Mouse (Mus musculus) forebrain, embryonic 10.5 days (tissue): Measurements from ENCODE around the gene Sema4a. TPM values are rescaled to one million over a fixed set of nuclear protein-coding genes. Genes with fewer than 3 reads are reported as not detected.
A peak's percentile ranks its signal among the peaks of the same experiment; 100 is the strongest.

Experiments used
- DNase-seq: peaks from one replicate; pipeline ENCODE4 v3.0.0-alpha.2; 2017; ENCODE audit warnings: low spot score; ENCODE audit errors: extremely low spot score
- H3K27ac ChIP-seq: fragments of 300-500 bp; sonication (generic); 2 replicates; pipeline ENCODE4 v1.5.1; 2016; ENCODE audit warnings: mild to moderate bottlenecking
- H3K27me3 ChIP-seq: fragments of 300-500 bp; sonication (generic); 2 replicates; pipeline ENCODE4 v1.6.1; 2016; ENCODE audit warnings: mild to moderate bottlenecking; ENCODE audit not compliant: poor library complexity, severe bottlenecking
- H3K36me3 ChIP-seq: fragments of 300-500 bp; sonication (generic); replicated peaks from 2 replicates; pipeline ENCODE4 v1.6.1; 2016; ENCODE audit warnings: mild to moderate bottlenecking, moderate library complexity
- H3K4me1 ChIP-seq: fragments of 300-500 bp; sonication (generic); 2 replicates; pipeline ENCODE4 v1.6.1; 2016
- H3K4me3 ChIP-seq: fragments of 300-500 bp; sonication (generic); 2 replicates; pipeline ENCODE4 v1.5.1; 2016; ENCODE audit warnings: mild to moderate bottlenecking, moderate library complexity
- H3K9me3 ChIP-seq: fragments of 300-500 bp; sonication (generic); 2 replicates; pipeline ENCODE4 v1.6.1; 2016; ENCODE audit warnings: mild to moderate bottlenecking, moderate library complexity
- WGBS: fragments of 180-500 bp; shearing (Covaris S2); methylation state at CpG from one replicate; pipeline ENCODE4 v1.1.7; 2016; 5-methylcytosine and 5-hydroxymethylcytosine counted together
- microRNA-seq: library from miRNA; unstranded; fragments of <30 nt; microRNA quantifications from one replicate; pipeline ENCODE4, GENCODE M21; 2017
- polyA plus RNA-seq: library from polyadenylated mRNA; unstranded; fragments of >200 nt; fragmentation: Nextera tagmentation; extraction: Ambion mirVana; gene quantifications from 2 replicates; pipeline ENCODE4 v1.2.1, GENCODE M21; 2016

The Sema4a gene
- polyA plus RNA-seq, 1 experiment from 2014 or later: 6.7 TPM

GRCm38 (mm10) chr3:88408953-88409352 is 52.0 kb downstream of the Sema4a start:
- Histone ChIP-seq H3K9me3 (no peaks in the 10 kb centered on the region; the same call in 1 of the 2 replicates), H3K36me3 (peaks cover 37% of the 10 kb centered on the region), H3K4me1 (peaks cover 37% of the 10 kb centered on the region), H3K27ac (peak overlapping the region; percentile 99), H3K4me3 (peak overlapping the region; percentile 83), H3K27me3 (no peaks in the 10 kb centered on the region)
- no peak for DNase-seq
- WGBS: 69% methylated on average over 5 of the region's 5 CpGs

GRCm38 (mm10) chr3:88407529-88407928 is 53.5 kb downstream of the Sema4a start:
- H3K4me3 ChIP-seq: no peak overlapping the region
- H3K36me3 ChIP-seq: peaks cover 37% of the 10 kb centered on the region
- H3K27ac ChIP-seq: no peak overlapping the region
- 61% methylated on average over 7 of the region's 7 CpGs for WGBS
- H3K27me3 ChIP-seq: no peaks in the 10 kb centered on the region
- H3K9me3 ChIP-seq: no peaks in the 10 kb centered on the region; the same call in 1 of the 2 replicates
- no peak for DNase-seq
- H3K4me1 ChIP-seq: peaks cover 37% of the 10 kb centered on the region

GRCm38 (mm10) chr3:88407090-88407489 is 53.9 kb downstream of the Sema4a start:
- Histone ChIP-seq H3K9me3 (no peaks in the 10 kb centered on the region; the same call in 1 of the 2 replicates), H3K4me1 (peaks cover 37% of the 10 kb centered on the region), H3K36me3 (peaks cover 37% of the 10 kb centered on the region), H3K27ac (no peak overlapping the region), H3K27me3 (no peaks in the 10 kb centered on the region), H3K4me3 (no peak overlapping the region)
- peak; percentile 71 for DNase-seq
- WGBS: 3% methylated on average over 2 of the region's 2 CpGs

- Histone ChIP-seq H3K4me3 (no peak overlapping the region), H3K27ac (no peak overlapping the region), H3K4me1 (peaks cover 20% of the 10 kb centered on the region), H3K9me3 (no peaks in the 10 kb centered on the region; the same call in 1 of the 2 replicates), H3K27me3 (no peaks in the 10 kb centered on the region), H3K36me3 (peaks cover 52% of the 10 kb centered on the region)
- WGBS: 94% methylated on average over 10 of the region's 10 CpGs
- DNase-seq: no peak
These were observed 57.3 kb downstream of the Sema4a start for GRCm38 (mm10) chr3:88403522-88404230.

- Histone ChIP-seq H3K27ac (no peak overlapping the region), H3K4me1 (no peaks in the 10 kb centered on the region), H3K4me3 (no peak overlapping the region), H3K9me3 (no peaks in the 10 kb centered on the region), H3K36me3 (peaks cover 91% of the 10 kb centered on the region), H3K27me3 (no peaks in the 10 kb centered on the region)
- DNase-seq: no peak
- 85% methylated on average over 2 of the region's 2 CpGs for WGBS
These were observed 62.3 kb downstream of the Sema4a start for GRCm38 (mm10) chr3:88398666-88399065.

GRCm38 (mm10) chr3:88395742-88396141 is 65.2 kb downstream of the Sema4a start:
- Histone ChIP-seq H3K4me3 (no peak overlapping the region), H3K4me1 (no peaks in the 10 kb centered on the region), H3K36me3 (peaks cover 89% of the 10 kb centered on the region), H3K9me3 (no peaks in the 10 kb centered on the region), H3K27ac (no peak overlapping the region), H3K27me3 (no peaks in the 10 kb centered on the region)
- DNase-seq: no peak
- WGBS: 92% methylated on average over 8 of the region's 8 CpGs

GRCm38 (mm10) chr3:88395288-88395687 is 65.7 kb downstream of the Sema4a start:
- 96% methylated on average over 6 of the region's 6 CpGs for WGBS
- H3K27ac ChIP-seq: no peak overlapping the region
- peaks cover 89% of the 10 kb centered on the region for H3K36me3 ChIP-seq
- no peaks in the 10 kb centered on the region for H3K9me3 ChIP-seq
- H3K4me1 ChIP-seq: no peaks in the 10 kb centered on the region
- DNase-seq: no peak
- H3K27me3 ChIP-seq: no peaks in the 10 kb centered on the region
- H3K4me3 ChIP-seq: no peak overlapping the region

- 90% methylated on average over 9 of the region's 9 CpGs for WGBS
- no peaks in the 10 kb centered on the region for H3K9me3 ChIP-seq
- H3K36me3 ChIP-seq: peaks cover 84% of the 10 kb centered on the region
- no peaks in the 10 kb centered on the region for H3K4me1 ChIP-seq
- no peak overlapping the region for H3K27ac ChIP-seq
- no peak for DNase-seq
- H3K27me3 ChIP-seq: no peaks in the 10 kb centered on the region
- H3K4me3 ChIP-seq: no peak overlapping the region
These were observed 67.1 kb downstream of the Sema4a start for GRCm38 (mm10) chr3:88393776-88394375.

Small RNA genes within 50 kb of the gene (microRNA-seq; reads per million reads assigned to microRNA genes)
- not detected for gene Mir7011

Other genes with a start within 250 kb of the Sema4a start
- 0.37 and 0.38 TPM in 2 replicates for gene Rhbg, start 206.5 kb downstream of the Sema4a start, polyA plus RNA-seq
- gene Gm38392, start 174.0 kb downstream of the Sema4a start, polyA plus RNA-seq: 0.14 TPM in 1 of 2 replicates, not detected in the other
- gene Tsacc, start 164.2 kb downstream of the Sema4a start, polyA plus RNA-seq: 14.3 TPM in 2 replicates
- gene Cct3, start 164.1 kb downstream of the Sema4a start, polyA plus RNA-seq: 874 and 908 TPM in 2 replicates
- gene Glmp, start 136.2 kb downstream of the Sema4a start, polyA plus RNA-seq: 114 and 124 TPM in 2 replicates
- 2.7 and 3.3 TPM in 2 replicates for gene Tmem79, start 125.0 kb downstream of the Sema4a start, polyA plus RNA-seq
- 81.7 and 85.6 TPM in 2 replicates for gene Smg5, start 124.9 kb downstream of the Sema4a start, polyA plus RNA-seq
- 1.1 and 1.2 TPM in 2 replicates for gene Paqr6, start 96.6 kb downstream of the Sema4a start, polyA plus RNA-seq
- 0.10 and 0.24 TPM in 2 replicates for gene Bglap3, start 88.4 kb downstream of the Sema4a start, polyA plus RNA-seq
- gene Bglap2, start 82.5 kb downstream of the Sema4a start, polyA plus RNA-seq: not detected in 2 replicates
- 0.84 TPM in 1 of 2 replicates, not detected in the other for gene Bglap, start 76.7 kb downstream of the Sema4a start, polyA plus RNA-seq
- 177 and 181 TPM in 2 replicates for gene Pmf1, start 50.9 kb downstream of the Sema4a start, polyA plus RNA-seq
- gene Slc25a44, start 36.0 kb downstream of the Sema4a start, polyA plus RNA-seq: 17.9 and 20.0 TPM in 2 replicates
- 11.6 and 11.8 TPM in 2 replicates for gene Lmna, start 48.8 kb upstream of the Sema4a start, polyA plus RNA-seq
- 27.4 and 28.6 TPM in 2 replicates for gene Mex3a, start 71.2 kb upstream of the Sema4a start, polyA plus RNA-seq
- gene Rab25, start 87.1 kb upstream of the Sema4a start, polyA plus RNA-seq: 2.8 and 4.0 TPM in 2 replicates
- gene Lamtor2, start 91.9 kb upstream of the Sema4a start, polyA plus RNA-seq: 172 and 174 TPM in 2 replicates
- gene Ubqln4, start 92.6 kb upstream of the Sema4a start, polyA plus RNA-seq: 73.4 and 77.4 TPM in 2 replicates
- 174 and 188 TPM in 2 replicates for gene Ssr2, start 114.7 kb upstream of the Sema4a start, polyA plus RNA-seq
- 79.3 and 92.6 TPM in 2 replicates for gene Arhgef2, start 144.8 kb upstream of the Sema4a start, polyA plus RNA-seq
- gene Rxfp4, start 192.0 kb upstream of the Sema4a start, polyA plus RNA-seq: not detected in 2 replicates
- 86.3 and 97.3 TPM in 2 replicates for gene Khdc4, start 224.6 kb upstream of the Sema4a start, polyA plus RNA-seq